Mouse (Mus musculus) thymus, postnatal 10 days (tissue): Measurements from ENCODE around the gene Tap2.
A peak's percentile ranks its signal among the peaks of the same experiment; 100 is the strongest.

ENCODE experiments used
- DNase-seq, 2 experiments: peaks; one replicate each; pipeline ENCODE4 v3.0.0; 2021; ENCODE audit warnings: low spot score in 2 of 2

The Tap2 gene

GRCm38 (mm10) chr17:34196491-34196890, 6.8 kb upstream of the Tap2 start:
- DNase-seq, result peak; percentile 85 to 89

GRCm38 (mm10) chr17:34196941-34197894, 6.1 kb upstream of the Tap2 start, which contains the start of gene Psmb8:
Gene Psmb8 (plus strand): TSS chr17:34197721.
- peak; percentile 82 to 85 for DNase-seq

GRCm38 (mm10) chr17:34197904-34198520, 5.3 kb upstream of the Tap2 start:
- DNase-seq, result peak; percentile 69 to 74

GRCm38 (mm10) chr17:34198521-34198912, 4.8 kb upstream of the Tap2 start:
- no peak for DNase-seq

- DNase-seq, result no peak
Measured at GRCm38 (mm10) chr17:34199050-34199619, 4.2 kb upstream of the Tap2 start.

- no peak for DNase-seq
Measured at GRCm38 (mm10) chr17:34200047-34200446, 3.3 kb upstream of the Tap2 start.

- peak in 1 of 2 experiments; percentile 68 for DNase-seq
Measured at GRCm38 (mm10) chr17:34200772-34201505, 2.4 kb upstream of the Tap2 start.

- DNase-seq, result no peak
Measured at GRCm38 (mm10) chr17:34201506-34202055, 1.7 kb upstream of the Tap2 start.

- no peak for DNase-seq
Measured at GRCm38 (mm10) chr17:34202760-34203442, 426 bp upstream of the Tap2 start.

- peak; percentile 91 to 98 for DNase-seq
Measured at GRCm38 (mm10) chr17:34204303-34205010, 1.1 kb downstream of the Tap2 start.

- DNase-seq, result peak; percentile 60
Measured at GRCm38 (mm10) chr17:34205021-34205745, 1.9 kb downstream of the Tap2 start.

GRCm38 (mm10) chr17:34205746-34206176, 2.4 kb downstream of the Tap2 start:
- DNase-seq, result peak; percentile 22 to 53

GRCm38 (mm10) chr17:34206731-34207130, 3.4 kb downstream of the Tap2 start:
- peak in 1 of 2 experiments; percentile 2 for DNase-seq

- DNase-seq, result peak; percentile 40 to 41
Measured at GRCm38 (mm10) chr17:34207456-34207855, 4.1 kb downstream of the Tap2 start.

GRCm38 (mm10) chr17:34207866-34208265, 4.5 kb downstream of the Tap2 start:
- DNase-seq, result peak in 1 of 2 experiments; percentile 2

GRCm38 (mm10) chr17:34208421-34208820, 5.1 kb downstream of the Tap2 start:
- peak in 1 of 2 experiments; percentile 7 for DNase-seq

GRCm38 (mm10) chr17:34209680-34210079, 6.4 kb downstream of the Tap2 start:
- peak; percentile 36 to 50 for DNase-seq

GRCm38 (mm10) chr17:34210599-34210998, 7.3 kb downstream of the Tap2 start:
- DNase-seq, result peak; percentile 55 to 69

GRCm38 (mm10) chr17:34211746-34212365, 8.5 kb downstream of the Tap2 start:
- peak; percentile 80 to 82 for DNase-seq
